Mouse (Mus musculus): ENCODE measurements around the gene Vax2.

The Vax2 gene

DNA sequence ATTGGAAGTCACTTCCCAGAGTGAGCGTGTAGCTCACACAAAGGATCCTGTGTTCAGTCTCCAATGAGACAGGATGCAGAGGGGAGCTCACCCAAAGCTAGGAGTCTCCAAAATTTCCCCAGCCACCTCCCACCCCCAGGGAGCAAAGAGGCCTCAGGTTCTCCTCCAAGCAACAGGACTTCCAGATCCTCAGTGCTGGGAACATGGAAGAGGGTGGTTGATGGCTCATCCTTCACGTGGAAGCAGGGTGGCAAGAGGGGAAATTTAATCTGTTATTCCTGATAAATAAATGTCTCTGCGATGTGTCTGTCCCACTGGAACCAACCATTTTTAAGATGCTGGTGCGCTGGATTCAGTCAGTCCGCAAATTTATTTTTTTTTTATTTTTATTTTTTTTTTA lies 6.4 kb upstream of the Vax2 start:
- in situ Hi-C loops (cut with MboI; ENCODE audit: low pct_unique_long_range_greater_than_20kb in 1 of 2, low sequenced_read_pairs in 2 of 2, unreplicated experiment in 1 of 2) = loop anchor here in 1 of 2 experiments (5.0 to 25.0 kb wide), 2 partner anchors 1483 to 1808 kb away; partner anchors contain the start of genes Egr4, Emx1 and Fbxo41

DNA sequence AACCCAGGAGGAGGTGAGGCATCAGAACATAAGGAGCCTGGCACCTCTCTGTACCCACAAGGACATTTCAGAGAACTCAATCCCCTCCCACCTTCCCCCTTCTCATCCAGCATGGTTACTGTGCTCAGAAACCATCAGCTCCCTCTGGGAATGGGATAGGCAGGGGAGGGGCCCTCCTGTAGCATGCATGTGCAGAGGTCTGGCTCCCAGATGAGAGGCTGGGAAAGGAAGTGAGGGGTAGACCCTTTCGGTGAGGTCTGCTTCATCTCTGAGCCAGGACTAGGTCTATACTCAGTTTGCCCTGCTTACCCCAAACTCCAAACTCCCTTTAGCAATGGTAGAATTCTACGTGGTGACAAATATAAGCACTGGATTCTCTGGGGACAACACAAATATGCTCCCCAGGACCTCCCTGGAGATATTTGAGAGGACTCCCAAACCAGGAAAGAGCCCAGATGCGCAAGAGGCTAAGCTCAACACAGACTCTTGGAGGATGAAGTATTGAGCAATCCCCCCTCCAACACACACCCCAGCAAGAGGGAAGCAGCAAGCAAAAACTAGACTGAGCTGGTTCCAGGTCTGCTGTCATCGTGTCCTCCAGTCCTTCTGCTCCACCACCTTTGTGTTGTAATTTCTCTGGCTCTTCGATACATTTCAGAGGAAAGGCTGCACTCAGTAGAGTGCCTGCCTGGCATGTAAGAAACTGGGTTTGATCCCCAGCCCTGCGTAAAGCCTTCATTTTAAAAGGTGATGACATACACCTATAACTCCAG lies 3.1 kb upstream of the Vax2 start:
- in situ Hi-C loops (cut with MboI; ENCODE audit: low pct_unique_long_range_greater_than_20kb in 1 of 2, low sequenced_read_pairs in 2 of 2, unreplicated experiment in 1 of 2) = loop anchor here in 1 of 2 experiments (25.0 kb wide), 1 partner anchor 1804 kb away; the partner anchor contains the start of genes Egr4 and Fbxo41

DNA sequence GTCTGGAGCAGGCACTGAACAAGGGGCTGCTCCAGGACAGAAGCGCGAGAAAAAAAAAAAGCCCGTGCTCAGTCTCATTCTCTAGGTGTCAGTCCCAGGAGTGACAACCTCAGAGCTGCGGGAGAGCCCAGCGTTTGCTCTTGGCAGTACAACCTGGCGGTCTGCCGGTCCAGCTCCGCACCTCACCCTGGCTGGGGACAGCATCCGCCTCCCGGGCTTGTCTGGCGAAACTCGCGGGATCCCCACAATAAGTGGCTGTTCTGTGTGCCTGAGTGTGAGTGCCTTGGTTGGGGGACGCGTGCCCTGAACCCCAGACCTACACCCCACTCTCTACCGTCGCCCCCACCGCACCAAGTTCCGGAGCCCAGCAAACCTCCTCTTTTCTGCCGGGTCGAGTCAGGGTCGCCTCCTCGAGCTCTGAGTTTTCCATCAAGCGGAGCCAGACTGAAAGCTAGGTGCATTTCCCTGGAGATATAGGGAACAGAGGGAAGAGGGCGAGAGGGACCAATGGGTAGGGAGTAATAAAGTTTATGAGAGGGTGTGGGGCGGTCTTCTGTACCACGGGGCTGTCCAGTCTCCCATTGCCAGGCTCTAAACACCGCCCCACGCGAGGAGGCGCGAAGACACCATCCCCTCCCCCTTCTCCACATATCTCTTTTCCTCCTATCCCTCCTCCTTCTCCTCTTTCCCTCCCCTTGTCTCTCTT lies 550 bp upstream of the Vax2 start:
- in situ Hi-C loops (cut with MboI; ENCODE audit: low pct_unique_long_range_greater_than_20kb in 1 of 2, low sequenced_read_pairs in 2 of 2, unreplicated experiment in 1 of 2) = loop anchor here in 1 of 2 experiments (10.0 to 25.0 kb wide), 3 partner anchors 646 to 1802 kb away; partner anchors contain the start of genes Egr4 and Fbxo41

DNA sequence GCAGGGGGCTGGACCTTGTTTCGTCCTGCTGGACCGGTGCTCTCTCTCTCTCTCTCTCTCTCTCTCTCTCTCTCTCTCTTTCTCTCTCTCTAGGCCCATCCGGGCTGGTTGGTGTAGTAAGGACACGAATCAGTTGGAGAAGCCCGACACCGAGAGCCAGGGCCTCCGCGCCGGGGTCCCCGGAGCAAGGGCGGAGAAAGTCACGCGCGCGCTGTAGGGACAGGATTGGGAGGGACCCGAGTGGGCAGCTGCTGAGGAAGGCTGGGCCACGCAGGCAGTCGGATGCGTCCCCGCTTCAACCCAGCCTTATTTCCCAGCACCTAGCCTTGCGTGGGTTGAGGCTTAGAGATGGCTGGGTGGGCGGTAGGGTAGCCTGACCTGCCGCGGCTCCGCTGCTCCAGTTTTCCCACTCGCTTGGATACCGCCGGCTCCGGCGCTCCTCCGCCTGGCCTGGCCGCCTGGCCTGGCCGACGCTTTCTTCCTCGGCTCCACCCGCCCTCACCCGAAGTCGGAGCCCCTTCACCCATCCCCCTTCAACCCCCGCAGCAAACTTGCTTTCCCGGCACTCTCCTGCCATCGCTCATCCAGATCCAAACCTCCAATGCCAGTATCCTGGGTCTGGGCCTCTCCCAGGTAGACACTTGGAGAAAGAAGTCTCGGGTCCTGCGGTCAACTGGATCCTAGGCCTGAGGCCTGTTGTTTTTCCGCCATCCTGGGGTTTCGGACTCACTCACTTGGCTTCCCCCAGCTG lies 836 bp downstream of the Vax2 start:
- in situ Hi-C loops (cut with MboI; ENCODE audit: low pct_unique_long_range_greater_than_20kb in 1 of 2, low sequenced_read_pairs in 2 of 2, unreplicated experiment in 1 of 2) = loop anchor here in 1 of 2 experiments (10.0 to 25.0 kb wide), 3 partner anchors 647 to 1800 kb away; partner anchors contain the start of genes Egr4 and Fbxo41

DNA sequence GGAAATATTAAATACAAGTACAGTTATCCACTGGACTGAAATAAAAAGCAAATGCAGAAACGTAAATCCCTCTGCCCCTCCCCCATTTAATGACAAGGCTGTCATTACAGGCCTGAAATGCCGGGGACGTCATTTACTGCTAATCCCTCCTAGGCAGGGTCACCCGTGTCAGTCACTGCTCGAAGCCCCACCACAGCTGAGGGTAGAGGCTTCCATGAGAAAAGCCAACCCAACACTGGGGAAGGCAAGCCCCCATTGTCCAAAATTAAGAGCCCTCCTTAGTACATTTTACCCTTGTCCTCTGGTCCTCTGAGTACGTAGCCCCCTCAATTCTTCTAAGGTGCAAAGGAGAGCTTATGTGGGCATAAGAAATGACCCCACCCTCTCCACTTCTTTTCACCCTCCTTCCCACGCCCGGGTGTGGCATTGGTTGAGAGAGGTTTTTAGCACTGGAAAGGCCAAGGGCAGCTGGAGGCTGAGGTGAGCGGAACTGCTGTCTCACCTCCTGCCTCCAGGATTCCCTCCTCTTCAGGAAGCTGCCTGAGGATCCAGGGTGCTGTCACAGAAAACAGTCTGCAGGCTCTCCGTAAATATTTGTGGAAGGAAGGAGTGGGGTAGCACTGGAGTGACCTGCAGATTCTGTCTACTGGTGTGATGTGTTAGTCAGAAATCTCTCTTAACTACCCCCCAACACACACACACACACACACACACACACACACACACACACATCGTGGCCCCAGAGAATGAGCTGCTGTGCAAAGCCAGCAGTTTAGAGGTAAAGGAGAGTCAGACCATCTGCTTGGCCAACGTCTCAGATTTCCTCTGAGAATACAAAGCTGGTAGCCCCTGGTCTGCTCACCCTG lies 2.4 kb downstream of the Vax2 start:
- in situ Hi-C loops (cut with MboI; ENCODE audit: low pct_unique_long_range_greater_than_20kb in 1 of 2, low sequenced_read_pairs in 2 of 2, unreplicated experiment in 1 of 2) = loop anchor here in 1 of 2 experiments (10.0 to 25.0 kb wide), 3 partner anchors 649 to 1799 kb away; partner anchors contain the start of genes Egr4 and Fbxo41

DNA sequence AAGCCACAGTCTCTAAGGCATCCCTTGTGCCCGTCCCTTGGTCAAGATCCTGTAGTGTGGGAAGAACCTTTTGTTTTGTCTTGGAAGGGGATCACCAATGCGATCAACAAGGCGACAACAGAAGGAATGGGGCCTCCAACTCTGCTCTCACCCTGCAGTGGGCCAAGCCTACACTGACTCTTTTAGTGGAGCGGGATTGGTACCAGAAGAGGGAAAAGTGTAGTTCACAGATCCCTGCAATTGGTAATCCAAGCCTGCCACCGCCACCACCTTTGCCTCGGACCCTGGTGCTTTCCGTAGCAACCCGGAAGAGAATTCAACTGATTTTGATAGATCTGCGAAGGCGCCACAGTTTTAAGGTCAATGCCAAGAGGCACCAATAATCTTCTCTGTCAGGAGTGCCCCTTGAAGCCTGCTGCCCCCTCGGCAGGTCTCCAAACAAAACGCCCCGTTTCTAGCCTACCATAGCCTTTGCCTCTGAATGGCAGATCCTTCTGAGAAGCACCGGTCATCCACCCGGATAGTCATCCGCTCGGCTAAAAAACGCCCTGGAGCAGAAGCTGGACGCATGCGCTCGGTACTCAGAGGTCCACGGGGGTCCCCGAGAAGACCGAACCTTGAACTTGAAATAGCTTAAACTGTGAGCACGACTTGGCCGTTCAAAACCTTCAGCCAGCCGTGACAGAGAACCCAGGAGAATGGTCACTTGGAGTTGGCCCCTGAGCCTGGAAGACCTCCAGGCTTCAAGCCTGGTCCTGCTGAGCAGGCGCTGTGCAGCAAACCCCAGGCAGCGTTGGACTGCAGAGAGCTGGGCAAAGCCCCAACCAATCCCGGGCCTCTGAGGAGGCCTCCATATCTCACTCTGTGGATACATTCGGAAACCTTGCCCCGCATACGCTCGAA lies 3.4 kb downstream of the Vax2 start:
- in situ Hi-C loops (cut with MboI; ENCODE audit: low pct_unique_long_range_greater_than_20kb in 1 of 2, low sequenced_read_pairs in 2 of 2, unreplicated experiment in 1 of 2) = loop anchor here in 1 of 2 experiments (10.0 to 25.0 kb wide), 3 partner anchors 650 to 1798 kb away; partner anchors contain the start of genes Egr4 and Fbxo41

DNA sequence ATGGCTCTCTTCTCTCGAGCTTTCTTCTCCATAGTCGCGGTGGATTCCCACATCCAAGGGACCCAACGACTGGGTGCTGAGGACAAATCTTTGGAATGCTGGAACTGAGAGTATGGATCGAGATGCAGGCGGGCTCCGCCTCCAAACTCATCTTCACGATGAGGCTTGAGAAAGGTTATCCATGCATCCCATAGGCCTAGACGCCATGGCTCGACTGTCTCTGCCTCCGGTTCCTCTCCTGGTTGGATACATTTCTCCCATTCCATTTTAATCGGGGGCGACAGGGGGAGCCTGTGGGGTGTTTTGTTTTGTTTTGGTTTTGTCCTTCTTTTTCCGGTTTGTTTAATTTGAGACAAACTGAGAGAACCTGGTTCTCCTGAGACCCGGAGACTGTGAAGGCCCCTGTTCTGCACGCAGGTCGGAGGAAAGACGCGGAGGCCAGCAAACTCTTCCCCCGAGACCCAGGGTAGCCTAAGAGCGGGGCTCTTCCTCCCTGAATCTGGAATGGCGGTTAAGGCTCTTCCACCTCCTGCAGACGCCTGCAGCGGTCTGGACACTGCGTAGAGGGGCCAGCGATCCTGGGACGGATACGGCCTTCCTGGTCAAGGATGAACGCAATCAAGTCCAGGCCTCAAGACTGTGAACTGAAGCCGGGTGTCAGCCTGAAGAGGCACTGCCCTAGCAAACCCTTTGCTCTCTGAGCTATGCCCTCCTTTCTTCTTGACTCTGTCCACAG lies 4.6 kb downstream of the Vax2 start:
- in situ Hi-C loops (cut with MboI; ENCODE audit: low pct_unique_long_range_greater_than_20kb in 1 of 2, low sequenced_read_pairs in 2 of 2, unreplicated experiment in 1 of 2) = loop anchor here in 1 of 2 experiments (10.0 to 25.0 kb wide), 3 partner anchors 651 to 1797 kb away; partner anchors contain the start of genes Egr4 and Fbxo41

DNA sequence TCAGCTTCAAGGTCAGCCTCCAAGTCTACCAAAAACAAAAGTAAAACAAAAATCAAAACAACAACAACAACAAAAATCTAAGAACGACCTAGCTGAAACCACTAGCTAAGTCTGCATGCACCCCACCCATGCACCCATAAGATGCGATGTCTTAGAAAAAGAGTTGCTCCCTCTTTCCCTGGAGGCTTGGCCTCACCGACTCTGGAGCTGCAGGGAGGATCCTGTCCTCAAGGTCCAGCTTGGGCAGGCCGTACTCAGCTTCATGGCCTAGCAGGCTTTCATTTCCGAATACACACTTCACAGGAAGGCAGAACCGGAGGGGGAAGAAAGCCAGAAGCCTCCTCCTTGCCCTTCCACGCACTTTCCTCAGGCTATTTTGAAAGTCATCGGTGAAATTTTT lies 6.0 kb downstream of the Vax2 start:
- in situ Hi-C loops (cut with MboI; ENCODE audit: low pct_unique_long_range_greater_than_20kb in 1 of 2, low sequenced_read_pairs in 2 of 2, unreplicated experiment in 1 of 2) = loop anchor here in 1 of 2 experiments (10.0 to 25.0 kb wide), 3 partner anchors 652 to 1795 kb away; partner anchors contain the start of genes Egr4 and Fbxo41

DNA sequence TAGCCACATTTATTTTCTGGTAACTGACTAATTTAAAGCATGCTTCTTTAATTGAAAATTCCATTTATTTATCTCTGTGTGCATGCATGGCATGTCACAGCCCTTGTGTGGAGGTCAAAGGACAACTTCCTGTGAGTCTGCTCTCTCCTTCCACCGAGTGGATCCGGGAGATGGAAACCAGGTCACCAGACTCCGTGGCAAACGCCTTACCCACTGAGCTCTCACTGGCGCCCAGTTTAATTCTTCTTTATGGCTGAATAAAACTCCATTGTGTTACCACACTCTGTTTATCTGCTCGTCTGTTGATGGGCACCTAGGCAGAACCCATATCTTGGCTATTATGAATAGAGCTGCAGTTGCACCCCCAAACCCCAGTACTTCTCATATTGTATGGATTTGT lies 11.5 kb downstream of the Vax2 start:
- in situ Hi-C loops (cut with MboI; ENCODE audit: low pct_unique_long_range_greater_than_20kb in 1 of 2, low sequenced_read_pairs in 2 of 2, unreplicated experiment in 1 of 2) = loop anchor here in 1 of 2 experiments (25.0 kb wide), 1 partner anchor 1790 kb away; the partner anchor contains the start of genes Egr4 and Fbxo41

DNA sequence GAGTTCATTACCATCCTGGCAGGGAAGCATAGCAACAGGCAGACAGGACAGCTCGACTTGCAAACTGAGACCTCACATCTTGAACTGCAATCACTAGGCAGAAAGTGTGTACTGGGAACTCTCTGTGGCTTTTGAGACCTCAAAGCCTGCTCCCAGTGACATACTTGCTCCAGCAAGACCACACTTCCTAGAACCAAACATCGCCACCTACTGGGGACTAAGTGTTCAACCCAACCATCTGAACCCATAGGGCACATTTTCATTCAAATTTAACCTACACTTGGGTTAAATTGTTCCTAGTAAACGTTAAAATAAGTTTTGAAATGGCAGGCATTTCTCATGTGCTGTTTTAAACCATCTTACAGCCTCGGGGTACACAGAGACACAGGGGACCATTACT lies 16.1 kb downstream of the Vax2 start:
- in situ Hi-C loops (cut with MboI; ENCODE audit: low pct_unique_long_range_greater_than_20kb in 1 of 2, low sequenced_read_pairs in 2 of 2, unreplicated experiment in 1 of 2) = no loop called here

DNA sequence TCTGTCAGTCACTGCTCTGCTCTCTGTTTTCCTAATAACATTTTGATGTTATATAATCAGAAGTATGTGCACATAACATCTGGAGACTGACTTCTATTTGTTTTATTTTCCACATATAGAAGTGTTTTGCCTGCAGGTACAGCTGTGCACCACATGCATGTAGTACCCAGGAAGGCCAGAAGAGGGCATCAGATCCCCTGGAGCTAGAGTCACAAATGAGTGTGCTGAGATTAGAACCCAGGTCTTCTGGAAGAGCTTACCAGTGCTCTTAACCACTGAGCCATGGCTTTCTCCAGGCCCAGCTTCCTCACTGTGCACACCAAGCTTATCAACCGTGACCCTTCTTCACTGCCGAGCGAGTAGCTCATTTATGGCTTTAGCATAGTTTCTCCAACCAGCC lies 17.4 kb downstream of the Vax2 start:
- in situ Hi-C loops (cut with MboI; ENCODE audit: low pct_unique_long_range_greater_than_20kb in 1 of 2, low sequenced_read_pairs in 2 of 2, unreplicated experiment in 1 of 2) = no loop called here

DNA sequence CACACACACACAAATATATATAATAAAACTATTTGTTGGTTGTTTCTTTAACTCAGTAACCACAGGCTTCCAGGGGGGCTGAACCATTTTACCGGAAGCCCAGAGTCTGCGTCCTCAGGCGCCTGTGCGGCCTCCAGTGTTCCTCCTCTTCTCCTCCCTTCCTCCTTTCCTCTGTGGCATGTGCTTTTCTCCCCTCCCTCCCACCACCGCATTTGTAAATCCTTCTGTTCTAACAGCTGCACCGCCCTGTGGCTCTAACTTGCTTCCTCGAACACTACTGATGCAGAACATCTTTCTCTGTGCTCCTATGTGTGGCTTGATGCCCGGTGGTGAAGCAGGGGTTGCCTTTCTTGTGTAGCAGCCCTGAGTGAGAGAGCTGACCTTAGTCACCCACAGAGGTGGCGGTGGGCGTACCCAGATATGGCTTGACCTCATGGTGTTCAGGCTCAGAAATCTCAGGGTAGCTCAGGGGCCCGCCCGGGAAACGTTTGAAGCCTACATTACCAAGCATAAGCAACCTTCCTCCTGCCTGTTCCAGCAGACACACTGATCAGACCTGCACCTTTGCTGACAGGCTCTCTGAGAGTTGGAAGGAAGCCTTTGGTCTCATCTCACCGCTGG lies 18.4 kb downstream of the Vax2 start:
- in situ Hi-C loops (cut with MboI; ENCODE audit: low pct_unique_long_range_greater_than_20kb in 1 of 2, low sequenced_read_pairs in 2 of 2, unreplicated experiment in 1 of 2) = no loop called here

DNA sequence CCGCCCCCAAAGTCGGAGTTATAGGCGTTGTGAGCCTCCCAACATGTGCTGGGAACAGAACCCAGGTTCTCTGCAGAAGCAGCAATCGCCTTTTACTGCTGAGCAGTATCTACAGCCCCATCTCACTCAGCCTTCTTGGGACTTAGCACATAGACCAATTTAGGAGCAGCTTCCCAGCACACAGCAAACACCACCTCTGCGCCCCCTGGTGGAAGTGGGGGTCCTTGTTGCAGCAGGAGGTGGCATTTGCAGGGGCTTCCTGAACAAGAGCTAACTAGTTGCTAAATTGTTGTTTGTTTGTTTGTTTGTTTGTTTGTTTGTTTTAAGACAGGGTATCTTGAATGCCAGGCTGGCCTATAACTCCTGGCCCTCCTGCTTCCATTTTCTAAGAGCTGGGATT lies 20.1 kb downstream of the Vax2 start:
- in situ Hi-C loops (cut with MboI; ENCODE audit: low pct_unique_long_range_greater_than_20kb in 1 of 2, low sequenced_read_pairs in 2 of 2, unreplicated experiment in 1 of 2) = loop anchor here in 1 of 2 experiments (10.0 kb wide), 1 partner anchor 46 kb away; no protein-coding TSS in a partner anchor

DNA sequence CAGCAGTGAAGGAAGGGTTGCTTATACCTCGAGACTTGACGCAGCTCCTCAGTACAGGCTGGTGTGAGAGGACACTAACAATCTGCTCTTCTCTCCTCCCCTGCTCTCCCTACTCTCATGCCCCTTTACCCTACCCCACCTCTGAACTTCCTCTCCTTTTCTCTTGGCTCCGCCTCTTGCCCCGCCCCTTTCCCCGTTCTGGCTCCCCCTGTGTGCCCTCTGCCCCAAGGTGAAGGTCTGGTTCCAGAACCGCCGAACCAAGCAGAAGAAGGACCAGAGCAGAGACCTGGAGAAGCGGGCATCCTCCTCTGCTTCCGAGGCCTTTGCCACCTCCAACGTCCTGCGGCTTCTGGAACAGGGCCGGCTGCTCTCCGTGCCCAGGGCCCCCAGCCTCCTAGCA lies 26.2 kb downstream of the Vax2 start:
- in situ Hi-C loops (cut with MboI; ENCODE audit: low pct_unique_long_range_greater_than_20kb in 1 of 2, low sequenced_read_pairs in 2 of 2, unreplicated experiment in 1 of 2) = loop anchor here in 1 of 2 experiments (10.0 kb wide), 1 partner anchor 53 kb away; no protein-coding TSS in a partner anchor

DNA sequence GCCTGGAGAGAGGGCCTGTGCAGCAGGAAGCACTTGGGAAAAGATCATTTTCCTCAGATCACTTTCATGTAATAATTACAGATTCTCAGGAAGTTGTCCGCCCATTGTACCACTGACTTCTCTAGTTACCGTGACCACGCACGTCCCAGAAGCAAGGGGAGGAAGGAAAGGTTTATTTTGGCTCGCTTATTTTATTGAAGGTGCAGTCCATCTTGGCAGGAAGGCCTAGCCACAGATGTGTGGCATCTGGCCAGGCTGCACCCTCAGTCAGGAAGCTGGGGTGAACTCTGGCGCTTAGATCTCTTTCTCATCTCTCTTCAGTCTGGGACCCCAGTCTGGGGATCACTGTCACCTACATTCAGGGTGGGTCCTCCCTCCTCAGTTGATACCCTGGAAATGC lies 27.5 kb downstream of the Vax2 start:
- in situ Hi-C loops (cut with MboI; ENCODE audit: low pct_unique_long_range_greater_than_20kb in 1 of 2, low sequenced_read_pairs in 2 of 2, unreplicated experiment in 1 of 2) = loop anchor here in 1 of 2 experiments (10.0 kb wide), 1 partner anchor 54 kb away; no protein-coding TSS in a partner anchor
